Mouse (Mus musculus): Measurements from ENCODE around the gene Cpne4.

DNA sequence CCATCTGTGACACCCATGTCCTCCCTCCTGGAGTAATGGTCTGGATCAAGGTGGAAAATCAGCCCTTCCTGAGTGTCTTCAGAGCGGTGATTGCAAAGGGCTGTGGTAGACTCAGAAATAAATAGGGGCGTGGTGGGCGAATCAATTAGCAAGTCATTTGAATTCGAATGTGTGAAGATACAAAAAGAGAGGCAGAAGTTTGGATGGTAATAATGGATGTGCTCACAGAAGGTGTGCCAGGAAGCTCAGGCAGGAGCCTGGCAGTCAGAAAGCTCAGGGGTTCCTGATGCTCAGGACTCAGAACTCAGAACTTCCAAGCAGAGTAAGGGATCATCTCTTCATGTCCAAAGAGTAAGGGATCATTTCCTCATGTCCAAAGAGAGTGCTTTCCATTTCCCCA, 257.7 kb downstream of the Cpne4 start:
- TF ChIP-seq TCF12 (IDR thresholded peaks at IDR 0.05; ENCODE audit: low read depth, low read length) (no peak), USF1 (IDR thresholded peaks at IDR 0.05; ENCODE audit: low read depth, low read length) (no peak), CTCF (conservative IDR thresholded peaks at IDR 0.05 in 1 of 2, IDR thresholded peaks at IDR 0.05 in 1 of 2; ENCODE audit: low read depth in 2 of 2, low read length in 2 of 2) (no peak), MAFK (IDR thresholded peaks at IDR 0.05; ENCODE audit: insufficient replicate concordance, low read length) (no peak), POLR2A (IDR thresholded peaks at IDR 0.05; ENCODE audit: low read depth, low read length) (no peak), E2F4 (IDR thresholded peaks at IDR 0.05; ENCODE audit: insufficient replicate concordance, low read depth, low read length) (no peak), CHD2 (IDR thresholded peaks at IDR 0.05; ENCODE audit: low read length) (no peak), IRF4 (IDR thresholded peaks at IDR 0.05; ENCODE audit: low read depth, low read length) (no peak), SMC3 (IDR thresholded peaks at IDR 0.05; ENCODE audit: low read depth, low read length) (no peak), CHD1 (IDR thresholded peaks at IDR 0.05; ENCODE audit: low read depth, low read length) (no peak), ZC3H11A (IDR thresholded peaks at IDR 0.05; ENCODE audit: low read depth, low read length) (no peak), RCOR1 (conservative IDR thresholded peaks at IDR 0.05; ENCODE audit: low read depth, low read length) (no peak), MAZ (IDR thresholded peaks at IDR 0.05; ENCODE audit: low read depth, low read length) (no peak), NELFE (IDR thresholded peaks at IDR 0.05; ENCODE audit: low read depth, low read length) (no peak)
